ENCODE assay signal across 18 mouse cellular contexts in genomic region chr8:52256055-52256454, GRCm38 (mm10).
DNase-seq lines count a peak whose midpoint lies in the region; ATAC-seq and TF ChIP-seq lines count a peak whose summit lies in the region.
"Had no signal": no experiment of that assay in that cellular context is flagged by ENCODE, and none has a peak within 500 bp of the region (broad histone marks: within the 10 kb centered on the region; RNA-seq: fewer than 3 reads in every experiment).

No protein-coding gene starts in this region.

- H3K36me3 ChIP-seq in forebrain, embryonic 11.5 days (ENCODE audit: control insufficient read depth, insufficient read depth, low read length) = no peaks in the 10 kb centered on the region
- no peaks in the 10 kb centered on the region for H3K36me3 ChIP-seq in forebrain, postnatal 0 days (ENCODE audit: insufficient read depth)
- no peaks in the 10 kb centered on the region for H3K36me3 ChIP-seq in midbrain, embryonic 12.5 days
- no peaks in the 10 kb centered on the region for H3K36me3 ChIP-seq in midbrain, embryonic 11.5 days (ENCODE audit: control insufficient read depth, insufficient read depth, low read length)
- no peaks in the 10 kb centered on the region for H3K36me3 ChIP-seq in kidney, embryonic 16.5 days (ENCODE audit: insufficient read depth, low read length)
- H3K36me3 ChIP-seq: forebrain, embryonic 12.5 days had no signal

- no peak for TF ChIP-seq CTCF in forebrain, postnatal 0 days (IDR thresholded peaks at IDR 0.05; ENCODE audit: low read depth)

- H3K4me2 ChIP-seq in forebrain, embryonic 11.5 days (ENCODE audit: low read depth, low read length, severe bottlenecking) = no peak overlapping the region
- no peak overlapping the region for H3K4me2 ChIP-seq in forebrain, postnatal 0 days (ENCODE audit: low read depth)
- no peak overlapping the region for H3K4me2 ChIP-seq in midbrain, embryonic 12.5 days (replicated peaks)
- H3K4me2 ChIP-seq in midbrain, embryonic 11.5 days = no peak overlapping the region
- H3K4me2 ChIP-seq in kidney, embryonic 16.5 days (replicated peaks; ENCODE audit: low read depth, low read length) = no peak overlapping the region
- H3K4me2 ChIP-seq: forebrain, embryonic 12.5 days had no signal

- 0 out of 2 replicates have a peak, but pooled peaks have one; percentile 27 for ATAC-seq in forebrain, embryonic 11.5 days (replicated peaks; ENCODE audit: low FRiP score)
- ATAC-seq in forebrain, postnatal 0 days = no peak
- ATAC-seq in midbrain, embryonic 12.5 days (ENCODE audit: low FRiP score, low read depth) = peak; percentile 27; the same call in 1 of the 2 replicates
- ATAC-seq in midbrain, embryonic 11.5 days (ENCODE audit: low FRiP score) = no peak
- ATAC-seq in kidney, embryonic 16.5 days (ENCODE audit: low FRiP score, low TSS enrichment) = no peak
- ATAC-seq: forebrain, embryonic 14.5 days; forebrain, embryonic 16.5 days had no signal

- no peak overlapping the region for H3K27ac ChIP-seq in forebrain, embryonic 11.5 days (ENCODE audit: low read depth, low read length)
- no peak overlapping the region for H3K27ac ChIP-seq in forebrain, postnatal 0 days (ENCODE audit: low read depth, low read length)
- H3K27ac ChIP-seq in midbrain, embryonic 12.5 days (replicated peaks) = no peak overlapping the region
- no peak overlapping the region for H3K27ac ChIP-seq in midbrain, embryonic 11.5 days (ENCODE audit: low read depth, low read length)
- no peak overlapping the region for H3K27ac ChIP-seq in kidney, embryonic 16.5 days (ENCODE audit: low read length)
- H3K27ac ChIP-seq: forebrain, embryonic 12.5 days had no signal

- DNase-seq in forebrain, embryonic 11.5 days (ENCODE audit: low spot score) = no peak
- DNase-seq in forebrain, postnatal 0 days = no peak
- DNase-seq in midbrain, embryonic 11.5 days (ENCODE audit: low spot score, missing footprints) = no peak
- DNase-seq: adrenal gland, adult 2 months; adrenal gland, postnatal 10 days; adrenal gland, postnatal 25 days; cerebellum, adult 11 months; cerebellum, adult 18-20 months; cerebellum, adult 8-10 months; cerebellum, adult 9-11 months; cerebellum, postnatal 14 days; cerebellum, postnatal 36 days; embryo, embryonic 11 days had no signal

- H3K27me3 ChIP-seq in forebrain, embryonic 11.5 days (ENCODE audit: control insufficient read depth, insufficient read depth, low read length) = no peaks in the 10 kb centered on the region
- no peaks in the 10 kb centered on the region for H3K27me3 ChIP-seq in forebrain, postnatal 0 days (ENCODE audit: insufficient read depth, low read length)
- no peaks in the 10 kb centered on the region for H3K27me3 ChIP-seq in midbrain, embryonic 12.5 days
- H3K27me3 ChIP-seq in midbrain, embryonic 11.5 days (ENCODE audit: control insufficient read depth, insufficient read depth, low read length) = no peaks in the 10 kb centered on the region
- H3K27me3 ChIP-seq in kidney, embryonic 16.5 days (ENCODE audit: insufficient read depth, low read length) = no peaks in the 10 kb centered on the region
- H3K27me3 ChIP-seq: forebrain, embryonic 12.5 days had no signal

- H3K9me3 ChIP-seq in forebrain, embryonic 11.5 days (ENCODE audit: control insufficient read depth, low read length) = no peaks in the 10 kb centered on the region
- H3K9me3 ChIP-seq in forebrain, postnatal 0 days (ENCODE audit: low read length) = no peaks in the 10 kb centered on the region
- H3K9me3 ChIP-seq in midbrain, embryonic 12.5 days = no peaks in the 10 kb centered on the region
- H3K9me3 ChIP-seq in midbrain, embryonic 11.5 days (ENCODE audit: control insufficient read depth, low read length) = no peaks in the 10 kb centered on the region
- H3K9me3 ChIP-seq in kidney, embryonic 16.5 days (ENCODE audit: low read length) = no peaks in the 10 kb centered on the region
- H3K9me3 ChIP-seq: forebrain, embryonic 12.5 days had no signal

- H3K4me1 ChIP-seq in forebrain, embryonic 11.5 days (replicated peaks; ENCODE audit: control insufficient read depth, insufficient read depth, low read length) = no peaks in the 10 kb centered on the region
- no peaks in the 10 kb centered on the region for H3K4me1 ChIP-seq in forebrain, postnatal 0 days (ENCODE audit: insufficient read depth)
- no peaks in the 10 kb centered on the region for H3K4me1 ChIP-seq in midbrain, embryonic 12.5 days
- no peaks in the 10 kb centered on the region for H3K4me1 ChIP-seq in midbrain, embryonic 11.5 days (ENCODE audit: control insufficient read depth, insufficient read depth, low read length)
- H3K4me1 ChIP-seq in kidney, embryonic 16.5 days (ENCODE audit: insufficient read depth, low read length) = no peaks in the 10 kb centered on the region
- H3K4me1 ChIP-seq: forebrain, embryonic 12.5 days had no signal

- H3K4me3 ChIP-seq in forebrain, embryonic 11.5 days (ENCODE audit: low read depth, low read length) = no peak overlapping the region
- H3K4me3 ChIP-seq in forebrain, postnatal 0 days (ENCODE audit: low read depth, low read length) = no peak overlapping the region
- H3K4me3 ChIP-seq in midbrain, embryonic 12.5 days = no peak overlapping the region
- H3K4me3 ChIP-seq in midbrain, embryonic 11.5 days (ENCODE audit: low read depth, low read length) = no peak overlapping the region
- no peak overlapping the region for H3K4me3 ChIP-seq in kidney, embryonic 16.5 days (ENCODE audit: low read length)
- H3K4me3 ChIP-seq: forebrain, embryonic 12.5 days had no signal

- 88% methylated on average over 3 of the region's 3 CpGs for WGBS in forebrain, embryonic 11.5 days
- 77% methylated on average over 3 of the region's 3 CpGs for WGBS in forebrain, postnatal 0 days
- 93% methylated on average over 3 of the region's 3 CpGs for WGBS in midbrain, embryonic 12.5 days
- 89% methylated on average over 3 of the region's 3 CpGs for WGBS in midbrain, embryonic 11.5 days
- 73% methylated on average over 3 of the region's 3 CpGs for whole genome bisulfite sequencing in kidney, embryonic 16.5 days

- no peak overlapping the region for H3K9ac ChIP-seq in forebrain, embryonic 11.5 days (ENCODE audit: low read length)
- no peak overlapping the region for H3K9ac ChIP-seq in forebrain, postnatal 0 days
- no peak overlapping the region for H3K9ac ChIP-seq in midbrain, embryonic 12.5 days (replicated peaks)
- no peak overlapping the region for H3K9ac ChIP-seq in midbrain, embryonic 11.5 days (ENCODE audit: low read length)
- no peak overlapping the region for H3K9ac ChIP-seq in kidney, embryonic 16.5 days (replicated peaks; ENCODE audit: low read length)
- H3K9ac ChIP-seq: forebrain, embryonic 12.5 days had no signal

Comparison
In these comparisons a context has a peak if more than half of its experiments do, and no peak if none do; other contexts are left out.
1. ATAC-seq: peak in forebrain, embryonic 11.5 days (single experiment) and midbrain, embryonic 12.5 days (single experiment); none in forebrain, postnatal 0 days (single experiment), midbrain, embryonic 11.5 days (single experiment) and kidney, embryonic 16.5 days (single experiment).